ENCODE assay signal across 10 mouse cellular contexts in the genomic region with DNA sequence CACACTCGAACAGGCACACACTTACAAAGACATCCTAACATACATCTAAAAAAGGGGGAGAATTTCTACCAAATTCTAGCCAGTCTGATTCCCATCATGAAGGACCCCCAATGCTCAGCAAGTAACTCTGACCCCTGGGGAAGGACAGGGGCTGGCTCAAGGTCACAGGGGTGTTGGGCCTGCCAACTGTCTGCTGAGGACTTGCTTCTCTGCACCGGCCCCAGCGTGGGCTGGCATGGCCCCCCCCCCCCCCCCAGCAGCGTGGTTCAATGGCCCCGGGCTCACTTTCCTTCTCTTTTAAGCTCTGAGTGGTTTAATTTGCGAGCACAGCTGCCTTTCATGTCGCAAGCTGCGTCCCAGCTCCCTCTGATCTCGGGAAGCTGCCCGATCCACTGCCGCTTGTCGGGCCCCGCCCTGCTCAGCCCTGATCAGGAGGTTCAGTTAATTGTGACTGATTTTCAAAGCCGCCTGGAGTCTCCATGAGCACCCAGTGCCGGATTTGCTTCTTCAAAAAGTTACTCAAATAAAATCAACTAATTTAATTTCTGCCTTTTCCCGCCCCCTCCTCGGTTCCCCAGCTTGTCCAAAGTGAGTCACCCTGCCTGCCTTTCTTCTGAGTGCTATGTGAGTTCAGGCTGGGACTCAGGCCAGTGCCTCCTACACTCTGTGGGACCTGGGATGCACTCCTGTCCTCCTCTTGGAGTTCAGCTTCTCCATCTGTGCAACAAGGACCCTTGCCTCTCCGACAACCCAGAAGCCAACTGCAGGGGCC.
A peak's percentile ranks its signal among the peaks of the same experiment; 100 is the strongest.
DNase-seq lines count a peak whose midpoint lies in the region; ATAC-seq lines count a peak whose summit lies in the region.
"Had no signal": no experiment of that assay in that cellular context is flagged by ENCODE, and none has a peak within 500 bp of the region (broad histone marks: within the 10 kb centered on the region; RNA-seq: fewer than 3 reads in every experiment).

No protein-coding gene starts in this region.

- no peak overlapping the region for H3K9ac ChIP-seq in neural tube, embryonic 12.5 days
- no peak overlapping the region for H3K9ac ChIP-seq in forebrain, embryonic 15.5 days (replicated peaks)

- no peak overlapping the region for H3K4me2 ChIP-seq in neural tube, embryonic 12.5 days (replicated peaks)
- H3K4me2 ChIP-seq in forebrain, embryonic 15.5 days (replicated peaks), result no peak overlapping the region

- peak; percentile 51 for DNase-seq in adrenal gland, postnatal 14 days
- no peak for DNase-seq in adrenal gland, adult 18-20 months (ENCODE audit: low spot score in 2 of 2)
- no peak for DNase-seq in neural tube, embryonic 10.5 days (ENCODE audit: extremely low spot score, low spot score)
- peak; percentile 56 to 59 for DNase-seq in right cerebral cortex, postnatal 36 days (ENCODE audit: low spot score in 2 of 2)
- DNase-seq in yolk sac, embryonic 10.5 days (ENCODE audit: low spot score), result no peak
- DNase-seq in liver, result no peak
- DNase-seq: heart, postnatal 36 days; lung, postnatal 10 days had no signal

- 0 out of 2 replicates have a peak, but pooled peaks have one; percentile 27 for ATAC-seq in neural tube, embryonic 12.5 days (ENCODE audit: low FRiP score, low read depth)
- peak; percentile 51; the same call in 1 of the 2 replicates for ATAC-seq in forebrain, embryonic 15.5 days (replicated peaks)

- 12% methylated on average over 18 of the region's 18 CpGs for WGBS in neural tube, embryonic 12.5 days
- 10% methylated on average over 18 of the region's 18 CpGs for WGBS in forebrain, embryonic 15.5 days

- H3K9me3 ChIP-seq in neural tube, embryonic 12.5 days, result no peaks in the 10 kb centered on the region
- H3K9me3 ChIP-seq in forebrain, embryonic 15.5 days, result no peaks in the 10 kb centered on the region

- H3K4me3 ChIP-seq in neural tube, embryonic 12.5 days, result no peak overlapping the region
- no peak overlapping the region for H3K4me3 ChIP-seq in forebrain, embryonic 15.5 days

- H3K36me3 ChIP-seq in neural tube, embryonic 12.5 days, result no peaks in the 10 kb centered on the region
- no peaks in the 10 kb centered on the region for H3K36me3 ChIP-seq in forebrain, embryonic 15.5 days

- H3K27ac ChIP-seq in neural tube, embryonic 12.5 days, result no peak overlapping the region
- 0 out of 2 replicates have a peak overlapping the region, but pooled peaks have one; percentile 35 for H3K27ac ChIP-seq in forebrain, embryonic 15.5 days (replicated peaks)

- H3K27me3 ChIP-seq in neural tube, embryonic 12.5 days (replicated peaks), result peaks cover 46% of the 10 kb centered on the region
- no peaks in the 10 kb centered on the region for H3K27me3 ChIP-seq in forebrain, embryonic 15.5 days

- peaks cover 32% of the 10 kb centered on the region for H3K4me1 ChIP-seq in neural tube, embryonic 12.5 days
- H3K4me1 ChIP-seq in forebrain, embryonic 15.5 days, result peaks cover 19% of the 10 kb centered on the region

Comparison
In these comparisons a context has a peak if more than half of its experiments do, and no peak if none do; other contexts are left out.
1. DNase-seq: peak in adrenal gland, postnatal 14 days (single experiment) and right cerebral cortex, postnatal 36 days (2 of 2); none in adrenal gland, adult 18-20 months (0 of 2), neural tube, embryonic 10.5 days (single experiment), yolk sac, embryonic 10.5 days (single experiment) and liver (single experiment).